Mouse (Mus musculus) embryonic fibroblast, embryonic 13.5 days (primary cell): ENCODE measurements around the gene Stil.

Experiments
- CTCF ChIP-seq: IDR thresholded peaks from 2 replicates; pipeline ENCODE4 v1.5.1; 2011; ENCODE audit warnings: mild to moderate bottlenecking, control low read depth, low read length, moderate library complexity, borderline replicate concordance; ENCODE audit not compliant: insufficient read depth
- POLR2A ChIP-seq: IDR thresholded peaks from 2 replicates; pipeline ENCODE4 v1.6.1; 2011; ENCODE audit warnings: low read depth, mild to moderate bottlenecking, control low read depth, low read length, moderate library complexity

GRCm38 (mm10) chr4:115056921-115057673, 57.1 kb downstream of the Stil start:
- TF ChIP-seq POLR2A, result no peak
- no peak for TF ChIP-seq CTCF
